Mouse (Mus musculus): ENCODE data around the gene Lrrc29. TPM values are rescaled to one million over a fixed set of nuclear protein-coding genes. Genes with fewer than 3 reads are reported as not detected.
"Not testable (repeated sequence)": the region's sequence is repeated elsewhere in the genome, so short reads cannot be mapped to it uniquely, and the experiment has no call there.

Gene Lrrc29
- polyA plus RNA-seq, 1 experiment: 117 TPM

GRCm38 (mm10) chr8:105294776-105295175, 31.3 kb downstream of the Lrrc29 start:
- TF ChIP-seq POLR2A (IDR thresholded peaks at IDR 0.05; ENCODE audit: control insufficient read depth, low read depth, low read length): no peak
- no peak for TF ChIP-seq CTCF (IDR thresholded peaks at IDR 0.05; ENCODE audit: control insufficient read depth, insufficient read depth, insufficient replicate concordance, low read depth, low read length)
- Histone ChIP-seq H3K4me3 (ENCODE audit: control insufficient read depth, low read depth, low read length) (peak overlapping the region; percentile 55), H3K4me1 (ENCODE audit: control insufficient read depth, insufficient read depth, low read length) (peaks cover 20% of the 10 kb centered on the region)

GRCm38 (mm10) chr8:105293405-105293804, 32.7 kb downstream of the Lrrc29 start:
- no peaks in the 10 kb centered on the region; the same call in 1 of the 2 replicates for H3K27me3 ChIP-seq (ENCODE audit: control insufficient read depth, insufficient read depth, low read length)
- no peak overlapping the region for H3K27ac ChIP-seq (ENCODE audit: control insufficient read depth, insufficient read depth, low read depth, low read length)
- peaks cover 22% of the 10 kb centered on the region for H3K4me1 ChIP-seq (ENCODE audit: control insufficient read depth, insufficient read depth, low read length)
- H3K4me3 ChIP-seq (ENCODE audit: control insufficient read depth, low read depth, low read length): peak overlapping the region; percentile 81
- no peaks in the 10 kb centered on the region for H3K36me3 ChIP-seq (ENCODE audit: control insufficient read depth, insufficient read depth, low read length)
- TF ChIP-seq CTCF (IDR thresholded peaks at IDR 0.05; ENCODE audit: control insufficient read depth, insufficient read depth, insufficient replicate concordance, low read depth, low read length) (no peak), POLR2A (IDR thresholded peaks at IDR 0.05; ENCODE audit: control insufficient read depth, low read depth, low read length) (no peak)

More at GRCm38 (mm10) chr8:105294776-105295175, 31.3 kb downstream of the Lrrc29 start:
- Histone ChIP-seq H3K27me3 (ENCODE audit: control insufficient read depth, insufficient read depth, low read length) (no peaks in the 10 kb centered on the region; the same call in 1 of the 2 replicates), H3K36me3 (ENCODE audit: control insufficient read depth, insufficient read depth, low read length) (no peaks in the 10 kb centered on the region; the same call in 1 of the 2 replicates), H3K27ac (ENCODE audit: control insufficient read depth, insufficient read depth, low read depth, low read length) (peak overlapping the region; percentile 78)

DNA sequence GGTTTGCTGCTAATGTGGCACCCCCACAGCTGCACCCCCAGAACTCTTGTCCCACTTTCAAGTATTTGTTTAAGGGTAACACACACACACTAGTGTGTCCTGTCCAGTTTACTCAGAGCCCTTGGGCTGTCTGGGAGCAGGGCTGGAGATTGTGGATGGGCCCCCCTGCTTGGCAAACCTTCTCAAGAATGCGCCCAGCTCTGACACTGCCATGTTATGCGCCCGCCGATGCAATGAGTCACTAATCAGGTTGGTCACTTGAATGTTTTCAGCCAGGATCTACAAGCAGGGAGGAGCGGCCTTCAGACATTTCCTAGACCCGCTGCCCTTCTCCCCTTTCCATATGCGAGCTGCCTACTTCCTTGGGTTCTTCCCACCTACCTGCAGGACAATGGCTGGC, 33.6 kb downstream of the Lrrc29 start:
- Histone ChIP-seq H3K27ac (ENCODE audit: control insufficient read depth, insufficient read depth, low read depth, low read length) (no peak overlapping the region), H3K36me3 (ENCODE audit: control insufficient read depth, insufficient read depth, low read length) (no peaks in the 10 kb centered on the region), H3K27me3 (ENCODE audit: control insufficient read depth, insufficient read depth, low read length) (no peaks in the 10 kb centered on the region; the same call in 1 of the 2 replicates), H3K4me3 (ENCODE audit: control insufficient read depth, low read depth, low read length) (peak overlapping the region; percentile 81), H3K4me1 (ENCODE audit: control insufficient read depth, insufficient read depth, low read length) (peaks cover 17% of the 10 kb centered on the region)
- TF ChIP-seq POLR2A (IDR thresholded peaks at IDR 0.05; ENCODE audit: control insufficient read depth, low read depth, low read length): no peak
- no peak for TF ChIP-seq CTCF (IDR thresholded peaks at IDR 0.05; ENCODE audit: control insufficient read depth, insufficient read depth, insufficient replicate concordance, low read depth, low read length)

DNA sequence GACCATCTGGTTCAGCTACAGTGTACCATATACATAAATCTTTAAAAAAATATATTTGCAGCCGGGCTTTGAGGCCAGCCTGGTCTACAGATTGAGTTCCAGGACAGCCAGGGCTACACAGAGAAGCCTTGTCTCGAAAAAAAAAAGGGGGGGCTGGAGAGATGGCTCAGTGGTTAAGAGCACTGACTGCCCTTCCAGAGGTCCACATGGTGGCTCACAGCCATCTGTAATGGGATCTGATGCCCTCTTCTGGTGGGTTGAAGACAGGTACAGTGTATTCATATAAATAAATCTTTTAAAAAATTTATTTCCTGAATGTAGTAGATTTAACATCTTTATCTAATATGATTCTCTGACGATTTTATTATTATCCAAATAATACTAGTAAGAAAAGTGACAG, 34.3 kb downstream of the Lrrc29 start:
- H3K27me3 ChIP-seq (ENCODE audit: control insufficient read depth, insufficient read depth, low read length); H3K36me3 ChIP-seq (ENCODE audit: control insufficient read depth, insufficient read depth, low read length); H3K27ac ChIP-seq (ENCODE audit: control insufficient read depth, insufficient read depth, low read depth, low read length): not testable (repeated sequence)
- Histone ChIP-seq H3K4me1 (ENCODE audit: control insufficient read depth, insufficient read depth, low read length) (peaks cover 17% of the 10 kb centered on the region), H3K4me3 (ENCODE audit: control insufficient read depth, low read depth, low read length) (peak overlapping the region; percentile 95)

GRCm38 (mm10) chr8:105291364-105291763, 34.7 kb downstream of the Lrrc29 start:
- peak overlapping the region; percentile 95 for H3K4me3 ChIP-seq (ENCODE audit: control insufficient read depth, low read depth, low read length)
- peaks cover 17% of the 10 kb centered on the region for H3K4me1 ChIP-seq (ENCODE audit: control insufficient read depth, insufficient read depth, low read length)

GRCm38 (mm10) chr8:105290554-105291314, 35.3 kb downstream of the Lrrc29 start:
- peak; percentile 89 for TF ChIP-seq CTCF (IDR thresholded peaks at IDR 0.05; ENCODE audit: control insufficient read depth, insufficient read depth, insufficient replicate concordance, low read depth, low read length)
- TF ChIP-seq POLR2A (IDR thresholded peaks at IDR 0.05; ENCODE audit: control insufficient read depth, low read depth, low read length): no peak
- no peak overlapping the region for H3K27ac ChIP-seq (ENCODE audit: control insufficient read depth, insufficient read depth, low read depth, low read length)
- peaks cover 17% of the 10 kb centered on the region for H3K4me1 ChIP-seq (ENCODE audit: control insufficient read depth, insufficient read depth, low read length)
- H3K36me3 ChIP-seq (ENCODE audit: control insufficient read depth, insufficient read depth, low read length): no peaks in the 10 kb centered on the region
- no peaks in the 10 kb centered on the region; the same call in 1 of the 2 replicates for H3K27me3 ChIP-seq (ENCODE audit: control insufficient read depth, insufficient read depth, low read length)
- H3K4me3 ChIP-seq (ENCODE audit: control insufficient read depth, low read depth, low read length): peak overlapping the region; percentile 95

More at GRCm38 (mm10) chr8:105291364-105291763, 34.7 kb downstream of the Lrrc29 start:
- not testable (repeated sequence) for H3K27me3 ChIP-seq (ENCODE audit: control insufficient read depth, insufficient read depth, low read length); H3K27ac ChIP-seq (ENCODE audit: control insufficient read depth, insufficient read depth, low read depth, low read length); H3K36me3 ChIP-seq (ENCODE audit: control insufficient read depth, insufficient read depth, low read length)

- Histone ChIP-seq H3K36me3 (ENCODE audit: control insufficient read depth, insufficient read depth, low read length) (no peaks in the 10 kb centered on the region), H3K27me3 (ENCODE audit: control insufficient read depth, insufficient read depth, low read length) (no peaks in the 10 kb centered on the region; the same call in 1 of the 2 replicates), H3K4me3 (ENCODE audit: control insufficient read depth, low read depth, low read length) (peak within 1 kb of the TSS; percentile 95), H3K4me1 (ENCODE audit: control insufficient read depth, insufficient read depth, low read length) (peaks cover 17% of the 10 kb centered on the region), H3K27ac (ENCODE audit: control insufficient read depth, insufficient read depth, low read depth, low read length) (peak within 1 kb of the TSS; percentile 67)
- TF ChIP-seq POLR2A (IDR thresholded peaks at IDR 0.05; ENCODE audit: control insufficient read depth, low read depth, low read length): peak; percentile 90; the same call in 1 of the 2 replicates
- peak; percentile 40; the same call in 1 of the 2 replicates for TF ChIP-seq CTCF (IDR thresholded peaks at IDR 0.05; ENCODE audit: control insufficient read depth, insufficient read depth, insufficient replicate concordance, low read depth, low read length)
Observed at GRCm38 (mm10) chr8:105289805-105290460, 36.1 kb downstream of the Lrrc29 start, which contains the start of gene 4931428F04Rik. 4931428F04Rik (minus strand) TSS chr8:105289864.

All from testis, adult 2 months (tissue).